Mouse (Mus musculus): ENCODE results near the gene Syt15.

The Syt15 gene

GRCm38 (mm10) chr14:34219295-34219694 is at the start of gene Syt15:
Gene Syt15 (plus strand): TSS chr14:34219595.
- DNase-seq, result no peak

GRCm38 (mm10) chr14:34171107-34171506 is 48.3 kb upstream of the Syt15 start:
- DNase-seq, result no peak

GRCm38 (mm10) chr14:34179351-34179750 is 40.0 kb upstream of the Syt15 start:
- no peak for DNase-seq

- no peak for DNase-seq
Measured at GRCm38 (mm10) chr14:34183101-34183500, 36.3 kb upstream of the Syt15 start.

GRCm38 (mm10) chr14:34188629-34189028 is 30.8 kb upstream of the Syt15 start:
- peak; percentile 24 to 58 for DNase-seq

- DNase-seq, result no peak
Measured at GRCm38 (mm10) chr14:34190361-34190760, 29.0 kb upstream of the Syt15 start.

- DNase-seq, result no peak
Measured at GRCm38 (mm10) chr14:34193879-34194278, 25.5 kb upstream of the Syt15 start.

- DNase-seq, result peak; percentile 53 to 61
Measured at GRCm38 (mm10) chr14:34195466-34195865, 23.9 kb upstream of the Syt15 start.

- DNase-seq, result no peak
Measured at GRCm38 (mm10) chr14:34196706-34197105, 22.7 kb upstream of the Syt15 start.

- DNase-seq, result peak; percentile 52 to 66
Measured at GRCm38 (mm10) chr14:34200738-34201230, 18.6 kb upstream of the Syt15 start.

GRCm38 (mm10) chr14:34201231-34202035 is 18.0 kb upstream of the Syt15 start, which contains the start of gene Gprin2:
Gene Gprin2 (minus strand): TSS chr14:34201653.
- peak; percentile 62 to 81 for DNase-seq

- DNase-seq, result no peak
Measured at GRCm38 (mm10) chr14:34207996-34208395, 11.4 kb upstream of the Syt15 start.

GRCm38 (mm10) chr14:34208651-34209050 is 10.7 kb upstream of the Syt15 start:
- DNase-seq, result peak in 1 of 2 experiments; percentile 72

GRCm38 (mm10) chr14:34209080-34209479 is 10.3 kb upstream of the Syt15 start:
- DNase-seq, result no peak

GRCm38 (mm10) chr14:34209942-34210341 is 9.5 kb upstream of the Syt15 start:
- DNase-seq, result no peak

GRCm38 (mm10) chr14:34215451-34216127 is 3.8 kb upstream of the Syt15 start:
- no peak for DNase-seq

GRCm38 (mm10) chr14:34219786-34220198 is 397 bp downstream of the Syt15 start:
- DNase-seq, result peak; percentile 19 to 26

GRCm38 (mm10) chr14:34220426-34220825 is 1.0 kb downstream of the Syt15 start:
- DNase-seq, result no peak

- peak in 1 of 2 experiments; percentile 12 for DNase-seq
Measured at GRCm38 (mm10) chr14:34221416-34222077, 2.2 kb downstream of the Syt15 start.

GRCm38 (mm10) chr14:34223362-34223898 is 4.0 kb downstream of the Syt15 start:
- no peak for DNase-seq

- no peak for DNase-seq
Measured at GRCm38 (mm10) chr14:34225986-34226385, 6.6 kb downstream of the Syt15 start.

- peak; percentile 16 to 43 for DNase-seq
Measured at GRCm38 (mm10) chr14:34226566-34226965, 7.2 kb downstream of the Syt15 start.

- DNase-seq, result no peak
Measured at GRCm38 (mm10) chr14:34227981-34228380, 8.6 kb downstream of the Syt15 start.
